Mouse (Mus musculus) limb, embryonic 10.5 days (tissue): Measurements from ENCODE around the gene Setd1b. TPM values are rescaled to one million over a fixed set of nuclear protein-coding genes. Genes with fewer than 3 reads are reported as not detected.
A peak's percentile ranks its signal among the peaks of the same experiment; 100 is the strongest.

Experiments used
- DNase-seq: peaks from one replicate; pipeline ENCODE4 v3.0.0-alpha.2; 2017; ENCODE audit warnings: low spot score
- H3K27ac ChIP-seq: fragments of 300-500 bp; sonication (generic); 2 replicates; pipeline ENCODE4 v1.5.1; 2016; ENCODE audit warnings: mild to moderate bottlenecking
- H3K27me3 ChIP-seq: fragments of 300-500 bp; sonication (generic); 2 replicates; pipeline ENCODE4 v1.6.1; 2016; ENCODE audit warnings: low read depth, mild to moderate bottlenecking; ENCODE audit not compliant: poor library complexity, severe bottlenecking
- H3K36me3 ChIP-seq: fragments of 300-500 bp; sonication (generic); 2 replicates; pipeline ENCODE4 v1.6.1; 2016; ENCODE audit warnings: mild to moderate bottlenecking, moderate library complexity
- H3K4me1 ChIP-seq: fragments of 300-500 bp; sonication (generic); 2 replicates; pipeline ENCODE4 v1.6.1; 2016
- H3K4me3 ChIP-seq: fragments of 300-500 bp; sonication (generic); 2 replicates; pipeline ENCODE4 v1.5.1; 2016; ENCODE audit warnings: mild to moderate bottlenecking, moderate library complexity
- H3K9me3 ChIP-seq: fragments of 300-500 bp; sonication (generic); replicated peaks from 2 replicates; pipeline ENCODE4 v1.6.1; 2016; ENCODE audit warnings: mild to moderate bottlenecking
- WGBS: fragments of 180-500 bp; shearing (Covaris S2); methylation state at CpG from one replicate; pipeline ENCODE4 v1.1.7; 2016; 5-methylcytosine and 5-hydroxymethylcytosine counted together
- polyA plus RNA-seq: library from polyadenylated mRNA; unstranded; fragments of >200 nt; fragmentation: Nextera tagmentation; extraction: Ambion mirVana; gene quantifications from 2 replicates; pipeline ENCODE4 v1.2.1, GENCODE M21; 2016

Gene Setd1b
- polyA plus RNA-seq: 9.4 and 10.6 TPM in 2 replicates

DNA sequence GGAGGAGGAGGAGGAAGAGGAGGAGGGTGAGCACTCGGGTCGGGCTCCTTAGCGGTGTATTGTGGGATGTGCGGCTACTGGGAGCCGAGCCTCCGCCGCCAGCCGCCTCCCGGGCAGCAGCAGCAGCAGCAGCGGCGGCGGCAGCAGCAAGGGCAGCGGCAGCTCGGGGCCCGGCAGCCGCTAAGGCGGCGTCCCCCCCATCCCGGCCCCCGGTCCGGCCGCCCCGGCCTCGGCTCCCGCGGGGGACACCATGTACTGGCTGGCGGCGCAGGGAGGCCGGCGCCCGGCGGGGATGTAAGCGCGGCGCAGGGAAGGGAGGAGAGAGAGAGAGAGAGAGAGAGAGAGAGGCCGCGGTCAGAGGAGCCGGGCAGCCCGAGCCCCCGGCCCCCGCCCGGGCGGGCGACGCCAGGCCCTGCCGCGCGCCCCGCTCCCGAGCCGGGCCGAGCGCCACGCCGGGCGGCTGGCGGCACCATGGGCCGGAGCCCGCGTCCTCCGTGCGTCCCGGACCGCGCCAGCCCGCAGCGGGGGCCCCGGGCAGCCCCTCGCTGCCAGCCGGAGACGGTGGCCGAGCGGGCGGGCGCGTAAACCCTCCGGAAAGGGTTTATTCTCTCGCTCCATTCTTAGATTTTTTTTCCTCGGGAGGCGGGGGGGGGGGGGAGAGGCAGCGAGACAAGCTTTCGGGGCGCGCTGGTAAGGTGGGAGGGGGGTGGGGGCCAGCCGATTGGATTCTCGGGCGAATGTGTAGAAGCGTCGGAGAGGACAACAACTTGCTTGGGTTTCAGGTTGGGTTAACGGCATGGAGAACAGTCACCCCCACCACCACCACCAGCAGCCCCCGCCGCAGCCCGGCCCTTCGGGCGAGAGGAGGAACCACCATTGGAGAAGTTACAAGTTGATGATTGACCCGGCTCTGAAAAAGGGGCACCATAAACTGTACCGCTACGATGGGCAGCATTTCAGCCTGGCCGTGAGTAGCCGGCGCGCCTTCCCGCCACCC, at the start of gene Setd1b:
Gene Setd1b, plus strand, starts transcription at position 33 of the 997 bp plus-strand sequence.
- peak within 1 kb of the TSS; percentile 99 for H3K4me3 ChIP-seq
- peak within 1 kb of the TSS; percentile 100 for H3K27ac ChIP-seq
- peaks cover 53% of the 10 kb centered on the region for H3K4me1 ChIP-seq
- WGBS: under 1% methylated on average over 88 of the region's 103 CpGs
- peak; percentile 60 for DNase-seq
- H3K9me3 ChIP-seq: no peaks in the 10 kb centered on the region
- H3K36me3 ChIP-seq: peaks cover 37% of the 10 kb centered on the region
- no peaks in the 10 kb centered on the region for H3K27me3 ChIP-seq

DNA sequence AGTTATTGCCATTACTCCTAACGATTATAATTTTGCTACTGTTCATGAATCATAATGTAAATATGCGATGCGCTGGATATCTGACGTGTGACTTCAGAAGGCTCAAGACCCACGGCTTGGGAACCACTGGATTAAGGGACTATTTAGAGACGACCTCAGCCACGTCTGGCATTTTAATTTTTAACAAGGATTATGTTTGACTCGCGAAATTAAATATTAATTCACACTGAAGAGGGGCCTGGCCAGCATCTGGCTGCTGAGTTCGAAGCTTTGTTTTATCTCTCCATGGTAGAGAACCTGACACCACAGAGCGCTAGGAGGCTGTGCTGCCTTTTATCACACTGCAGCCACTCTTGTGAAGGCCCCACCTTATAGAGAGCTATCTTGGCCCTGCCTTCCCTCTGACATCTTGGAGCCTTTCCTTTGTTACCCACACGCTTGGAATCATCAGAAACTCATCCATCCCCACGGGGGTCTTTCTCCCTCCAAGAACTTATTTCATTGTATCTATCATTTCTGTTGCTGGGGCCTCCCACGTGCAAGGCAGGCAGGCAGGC, 48.8 kb upstream of the Setd1b start:
- H3K36me3 ChIP-seq: peaks cover 1% of the 10 kb centered on the region; the same call in 1 of the 2 replicates
- no peaks in the 10 kb centered on the region for H3K9me3 ChIP-seq
- H3K27ac ChIP-seq: no peak overlapping the region
- WGBS: 85% methylated on average over 14 of the region's 14 CpGs
- H3K4me3 ChIP-seq: no peak overlapping the region
- no peaks in the 10 kb centered on the region for H3K27me3 ChIP-seq
- DNase-seq: no peak
- H3K4me1 ChIP-seq: 0 out of 2 replicates have a peak, but pooled peaks cover 4% of the 10 kb centered on the region

DNA sequence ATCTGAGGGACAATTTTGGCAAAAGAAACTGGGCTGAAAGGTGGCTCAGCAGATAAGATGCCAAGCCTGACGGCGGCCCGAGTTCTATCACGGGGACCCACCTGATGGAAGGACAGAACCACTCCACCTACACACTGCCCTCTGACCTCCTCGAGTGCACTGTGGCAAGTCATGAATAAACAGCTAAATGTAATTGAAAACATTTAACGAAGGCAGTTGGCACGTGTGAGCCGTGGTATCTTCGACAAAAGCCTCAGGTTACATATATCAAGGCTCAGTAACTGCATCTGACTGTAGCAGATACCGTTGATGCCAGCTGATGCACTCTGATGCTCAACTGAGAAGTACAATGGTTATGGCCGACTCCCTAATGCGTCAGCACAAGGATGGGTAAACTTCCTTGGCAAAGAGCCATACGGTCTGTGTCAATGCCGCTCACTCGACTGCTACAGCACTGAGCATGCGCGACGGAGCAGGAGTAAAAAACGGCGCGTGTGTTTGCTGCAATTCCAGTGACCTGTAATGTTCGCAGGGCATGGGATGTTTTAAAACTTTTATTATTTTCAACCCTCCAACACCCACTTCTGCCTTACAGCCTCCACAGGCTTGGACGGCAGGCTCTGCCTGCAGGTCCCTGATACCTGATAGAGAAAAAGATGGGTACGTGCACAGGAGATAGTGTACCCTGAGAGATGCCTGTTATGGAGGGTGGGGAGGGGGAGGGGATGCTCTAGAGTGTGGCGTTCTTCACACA, 47.6 kb upstream of the Setd1b start:
- WGBS: 89% methylated on average over 25 of the region's 25 CpGs
- Histone ChIP-seq H3K9me3 (no peaks in the 10 kb centered on the region), H3K27ac (peak overlapping the region; percentile 6; the same call in 1 of the 2 replicates), H3K27me3 (no peaks in the 10 kb centered on the region), H3K4me1 (0 out of 2 replicates have a peak, but pooled peaks cover 4% of the 10 kb centered on the region), H3K36me3 (peaks cover 6% of the 10 kb centered on the region; the same call in 1 of the 2 replicates), H3K4me3 (no peak overlapping the region)
- no peak for DNase-seq

DNA sequence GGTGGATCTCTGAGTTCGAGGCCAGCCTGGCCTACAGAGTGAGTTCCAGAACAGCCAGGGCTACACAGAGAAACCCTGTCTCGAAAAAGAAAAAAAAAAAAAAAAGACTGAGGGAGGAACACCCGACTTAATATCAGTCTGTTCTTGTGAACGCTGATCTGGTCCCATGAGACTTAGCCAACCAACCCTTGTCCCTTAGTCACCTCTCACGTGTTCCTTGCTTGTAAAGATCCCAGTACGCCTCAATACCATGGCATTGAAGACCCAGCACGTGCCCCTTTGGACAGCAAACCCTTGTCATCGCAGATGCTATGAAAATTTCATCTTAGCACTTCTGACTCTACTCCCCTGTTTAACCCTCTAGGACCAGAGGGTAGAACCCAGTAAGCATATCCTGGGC, 45.7 kb upstream of the Setd1b start:
- no peak overlapping the region for H3K4me3 ChIP-seq
- H3K27me3 ChIP-seq: no peaks in the 10 kb centered on the region
- H3K27ac ChIP-seq: no peak overlapping the region
- WGBS: 94% methylated on average over 8 of the region's 8 CpGs
- no peaks in the 10 kb centered on the region for H3K9me3 ChIP-seq
- peaks cover 10% of the 10 kb centered on the region; the same call in 1 of the 2 replicates for H3K36me3 ChIP-seq
- DNase-seq: no peak
- H3K4me1 ChIP-seq: 0 out of 2 replicates have a peak, but pooled peaks cover 4% of the 10 kb centered on the region

DNA sequence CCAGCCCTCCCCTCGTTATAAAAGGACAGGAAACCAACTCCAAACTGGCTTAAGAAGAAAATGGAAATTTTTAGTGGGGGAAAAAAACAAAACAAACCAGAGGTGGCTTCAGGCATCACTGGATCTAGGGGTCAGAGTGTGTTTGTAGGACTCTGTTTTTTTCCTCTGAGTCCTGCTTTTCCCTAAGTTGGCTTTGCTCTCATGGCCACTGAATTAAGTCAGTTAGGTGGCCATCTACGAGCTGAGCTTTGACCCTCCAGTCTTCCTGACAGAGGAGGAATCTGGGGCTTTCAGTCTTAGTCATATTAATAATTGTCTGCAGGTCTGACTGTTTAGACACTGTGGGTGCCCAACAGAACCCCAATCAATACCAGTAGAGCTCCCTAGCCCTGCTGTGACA, 43.5 kb upstream of the Setd1b start:
- Histone ChIP-seq H3K9me3 (no peaks in the 10 kb centered on the region), H3K27me3 (no peaks in the 10 kb centered on the region), H3K4me1 (0 out of 2 replicates have a peak, but pooled peaks cover 12% of the 10 kb centered on the region), H3K4me3 (no peak overlapping the region), H3K27ac (no peak overlapping the region), H3K36me3 (peaks cover 10% of the 10 kb centered on the region; the same call in 1 of the 2 replicates)
- no peak for DNase-seq
- 70% methylated on average over 2 of the region's 2 CpGs for WGBS

DNA sequence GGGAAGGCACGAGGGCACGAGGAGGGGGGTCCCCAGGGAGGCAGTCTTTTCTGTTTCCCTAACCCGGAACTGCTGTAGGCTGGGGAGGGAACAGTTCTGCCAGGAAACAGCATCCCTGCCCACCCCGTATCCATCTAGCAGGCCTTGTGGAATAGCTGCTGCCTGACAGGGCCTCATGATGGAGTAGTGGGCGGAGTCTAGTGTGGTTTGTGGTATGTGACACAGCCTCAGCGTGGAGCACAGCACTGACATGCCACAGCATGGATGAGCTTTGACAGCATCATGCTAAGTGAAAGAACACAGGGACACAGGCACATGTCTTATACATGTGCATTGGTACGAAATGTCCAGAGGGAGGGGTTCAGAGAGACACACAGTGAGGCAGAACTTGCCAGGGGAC, 39.6 kb upstream of the Setd1b start:
- H3K27me3 ChIP-seq: no peaks in the 10 kb centered on the region
- 58% methylated on average over 7 of the region's 7 CpGs for whole genome bisulfite sequencing
- no peak overlapping the region; the same call in 1 of the 2 replicates for H3K27ac ChIP-seq
- H3K9me3 ChIP-seq: no peaks in the 10 kb centered on the region
- DNase-seq: no peak
- no peak overlapping the region for H3K4me3 ChIP-seq
- H3K4me1 ChIP-seq: 0 out of 2 replicates have a peak, but pooled peaks cover 10% of the 10 kb centered on the region
- H3K36me3 ChIP-seq: peaks cover 10% of the 10 kb centered on the region; the same call in 1 of the 2 replicates

DNA sequence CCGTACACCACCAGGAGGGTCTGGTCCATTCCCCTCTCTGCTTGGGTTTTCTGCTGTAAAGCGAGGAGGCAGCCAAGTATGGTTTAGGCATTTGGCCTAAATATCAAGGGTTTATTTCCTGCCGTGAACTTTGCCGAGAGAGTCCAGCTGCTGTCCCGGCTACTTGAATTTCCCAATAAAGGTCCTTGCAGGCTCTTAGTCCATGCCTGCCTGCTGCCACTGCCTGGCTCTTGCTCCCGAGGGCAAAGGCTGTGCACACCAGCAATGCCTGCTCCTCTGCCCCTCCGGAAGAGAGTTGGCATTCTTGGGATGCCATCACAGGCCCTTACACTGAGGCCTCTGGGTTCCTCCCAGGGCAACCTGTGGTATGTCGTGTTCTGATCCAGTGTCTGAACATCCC, 38.4 kb upstream of the Setd1b start:
- no peak for DNase-seq
- Histone ChIP-seq H3K27ac (0 out of 2 replicates have a peak overlapping the region, but pooled peaks have one; percentile 32), H3K4me1 (0 out of 2 replicates have a peak, but pooled peaks cover 10% of the 10 kb centered on the region), H3K27me3 (no peaks in the 10 kb centered on the region), H3K4me3 (no peak overlapping the region), H3K36me3 (peaks cover 7% of the 10 kb centered on the region; the same call in 1 of the 2 replicates), H3K9me3 (no peaks in the 10 kb centered on the region)
- WGBS: 86% methylated on average over 8 of the region's 8 CpGs

DNA sequence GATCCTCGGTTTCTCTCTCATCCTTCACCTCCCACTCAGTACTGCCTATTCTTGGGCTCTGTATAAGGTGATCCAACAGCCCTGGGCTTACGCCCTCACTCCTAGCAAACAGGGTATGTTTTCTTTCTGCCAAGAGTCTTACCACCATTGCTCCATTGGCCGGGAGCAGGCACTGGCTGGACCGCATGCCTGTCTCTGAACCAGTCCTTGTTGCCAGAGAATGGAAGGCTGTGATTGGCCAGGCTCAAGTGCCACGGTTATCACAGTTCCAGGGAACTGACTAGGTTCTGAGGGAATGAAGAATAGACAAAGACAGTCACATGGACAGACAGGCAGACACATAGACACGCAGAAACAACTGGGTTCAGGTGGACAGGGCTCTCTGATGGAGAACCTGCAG, 37.2 kb upstream of the Setd1b start:
- WGBS: 84% methylated on average over 6 of the region's 6 CpGs
- no peak for DNase-seq
- Histone ChIP-seq H3K27ac (no peak overlapping the region), H3K4me3 (no peak overlapping the region), H3K9me3 (no peaks in the 10 kb centered on the region), H3K27me3 (no peaks in the 10 kb centered on the region), H3K36me3 (0 out of 2 replicates have a peak, but pooled peaks cover 2% of the 10 kb centered on the region), H3K4me1 (peaks cover 21% of the 10 kb centered on the region; the same call in 1 of the 2 replicates)

DNA sequence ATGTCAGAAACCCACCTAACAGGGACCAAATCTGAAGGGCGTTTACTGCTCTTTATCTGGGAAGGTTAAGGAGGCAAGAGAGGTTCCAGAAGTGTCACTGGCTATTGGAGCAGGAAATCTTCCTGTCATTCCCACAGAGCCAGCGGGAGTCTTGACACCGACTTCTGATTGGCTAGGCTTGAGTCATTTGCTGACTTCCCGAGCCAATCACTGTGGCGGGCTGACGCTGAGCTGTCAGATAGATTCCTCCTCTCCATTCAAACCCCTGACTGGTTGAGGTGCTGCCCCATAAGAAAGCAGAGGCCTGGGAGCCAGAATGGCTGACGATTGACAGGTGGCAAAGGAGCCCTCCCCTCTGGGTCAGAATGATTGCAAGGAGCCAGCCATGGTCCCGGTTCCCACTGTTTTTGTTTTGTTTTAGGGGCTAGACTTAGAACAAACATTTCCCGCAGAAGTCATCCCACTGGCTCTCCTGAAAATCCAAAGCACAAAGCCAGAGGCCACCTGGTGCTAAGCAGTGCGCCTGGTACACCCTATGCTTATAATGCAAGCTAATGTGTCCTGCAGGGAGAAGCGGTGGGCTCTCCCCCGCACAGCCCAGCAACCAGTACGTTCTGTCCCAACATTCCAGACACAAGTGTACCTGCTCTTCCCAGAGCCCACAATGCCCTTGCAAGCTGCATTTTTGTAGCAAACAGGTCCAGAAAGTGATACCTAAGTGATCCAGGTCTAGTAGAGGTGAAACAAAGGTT, 32.4 kb upstream of the Setd1b start:
- WGBS: 38% methylated on average over 13 of the region's 13 CpGs
- Histone ChIP-seq H3K4me1 (peaks cover 20% of the 10 kb centered on the region), H3K36me3 (no peaks in the 10 kb centered on the region), H3K27me3 (no peaks in the 10 kb centered on the region), H3K9me3 (no peaks in the 10 kb centered on the region), H3K27ac (no peak overlapping the region), H3K4me3 (0 out of 2 replicates have a peak overlapping the region, but pooled peaks have one; percentile 13)
- DNase-seq: no peak

DNA sequence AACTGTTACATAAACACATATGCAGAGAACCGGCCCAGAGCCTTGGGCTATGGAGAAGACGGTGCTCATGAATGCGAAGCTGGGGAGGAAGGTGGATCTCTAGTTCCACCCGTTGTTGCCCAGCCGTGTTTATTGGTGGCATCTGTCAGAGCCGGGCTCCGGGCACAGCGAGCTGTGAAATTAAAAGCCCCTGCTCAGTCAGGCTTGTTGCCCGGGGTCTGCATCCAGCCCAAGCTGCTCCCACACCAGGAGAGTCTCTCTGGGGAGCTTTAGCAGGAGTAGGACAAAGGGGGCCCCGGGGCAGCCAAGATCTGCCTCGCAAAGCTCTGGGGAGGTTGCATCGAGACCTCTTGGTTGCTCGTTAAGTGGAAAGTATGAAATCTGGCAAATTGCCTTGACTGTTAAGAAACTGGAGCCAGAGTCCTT, 31.7 kb upstream of the Setd1b start:
- H3K4me1 ChIP-seq: peaks cover 20% of the 10 kb centered on the region
- no peaks in the 10 kb centered on the region for H3K9me3 ChIP-seq
- no peaks in the 10 kb centered on the region for H3K27me3 ChIP-seq
- DNase-seq: no peak
- H3K4me3 ChIP-seq: no peak overlapping the region
- no peaks in the 10 kb centered on the region for H3K36me3 ChIP-seq
- no peak overlapping the region for H3K27ac ChIP-seq
- WGBS: 85% methylated on average over 13 of the region's 13 CpGs

DNA sequence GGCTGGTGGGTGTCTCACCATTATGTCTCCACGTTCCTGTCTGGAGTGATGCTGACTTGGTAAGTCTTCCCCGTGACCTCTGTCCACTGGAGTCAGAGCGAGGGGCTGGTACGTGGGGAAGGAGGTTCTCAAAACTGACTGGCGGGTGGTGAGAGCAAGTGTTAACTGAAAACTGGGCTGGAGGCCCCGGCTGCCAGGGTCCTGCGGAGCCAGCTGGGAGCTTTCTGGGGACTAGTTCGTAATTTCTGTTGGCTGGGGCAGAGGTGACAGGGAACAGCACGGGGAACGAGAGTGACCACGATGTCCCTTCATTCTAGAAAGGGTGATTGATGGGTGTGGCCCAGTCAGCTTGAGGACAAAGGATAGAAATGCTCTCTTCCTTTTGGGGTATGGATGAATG, 27.9 kb upstream of the Setd1b start:
- WGBS: 59% methylated on average over 11 of the region's 11 CpGs
- H3K27ac ChIP-seq: no peak overlapping the region
- no peaks in the 10 kb centered on the region for H3K9me3 ChIP-seq
- peaks cover 4% of the 10 kb centered on the region; the same call in 1 of the 2 replicates for H3K36me3 ChIP-seq
- peaks cover 16% of the 10 kb centered on the region for H3K4me1 ChIP-seq
- no peak overlapping the region for H3K4me3 ChIP-seq
- no peak for DNase-seq
- H3K27me3 ChIP-seq: no peaks in the 10 kb centered on the region

DNA sequence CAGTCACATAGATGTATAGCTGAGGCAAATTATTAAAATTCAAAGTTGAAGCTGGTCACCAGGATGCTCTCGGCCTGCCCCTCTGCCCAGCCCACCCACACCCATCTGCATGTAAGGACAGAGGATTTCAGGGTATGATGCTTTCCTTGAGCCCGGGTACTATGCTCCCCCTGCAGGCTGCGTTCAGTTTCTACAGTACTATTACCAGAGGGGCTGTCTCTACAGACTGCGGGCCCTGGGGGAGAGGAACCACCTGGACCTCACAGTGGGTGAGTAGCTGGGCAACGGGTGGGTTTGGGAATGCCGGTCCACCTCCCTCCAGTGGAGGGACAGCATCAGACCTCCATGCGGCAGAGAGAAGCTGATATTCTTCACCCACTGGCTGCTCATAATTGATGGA, 27.1 kb upstream of the Setd1b start:
- Histone ChIP-seq H3K4me3 (no peak overlapping the region), H3K27me3 (no peaks in the 10 kb centered on the region), H3K4me1 (peaks cover 8% of the 10 kb centered on the region), H3K27ac (no peak overlapping the region), H3K36me3 (peaks cover 4% of the 10 kb centered on the region; the same call in 1 of the 2 replicates), H3K9me3 (no peaks in the 10 kb centered on the region)
- DNase-seq: no peak
- 45% methylated on average over 7 of the region's 7 CpGs for WGBS
